Comparison of ENCODE assay signal across 8 mouse cellular contexts in the genomic region with DNA sequence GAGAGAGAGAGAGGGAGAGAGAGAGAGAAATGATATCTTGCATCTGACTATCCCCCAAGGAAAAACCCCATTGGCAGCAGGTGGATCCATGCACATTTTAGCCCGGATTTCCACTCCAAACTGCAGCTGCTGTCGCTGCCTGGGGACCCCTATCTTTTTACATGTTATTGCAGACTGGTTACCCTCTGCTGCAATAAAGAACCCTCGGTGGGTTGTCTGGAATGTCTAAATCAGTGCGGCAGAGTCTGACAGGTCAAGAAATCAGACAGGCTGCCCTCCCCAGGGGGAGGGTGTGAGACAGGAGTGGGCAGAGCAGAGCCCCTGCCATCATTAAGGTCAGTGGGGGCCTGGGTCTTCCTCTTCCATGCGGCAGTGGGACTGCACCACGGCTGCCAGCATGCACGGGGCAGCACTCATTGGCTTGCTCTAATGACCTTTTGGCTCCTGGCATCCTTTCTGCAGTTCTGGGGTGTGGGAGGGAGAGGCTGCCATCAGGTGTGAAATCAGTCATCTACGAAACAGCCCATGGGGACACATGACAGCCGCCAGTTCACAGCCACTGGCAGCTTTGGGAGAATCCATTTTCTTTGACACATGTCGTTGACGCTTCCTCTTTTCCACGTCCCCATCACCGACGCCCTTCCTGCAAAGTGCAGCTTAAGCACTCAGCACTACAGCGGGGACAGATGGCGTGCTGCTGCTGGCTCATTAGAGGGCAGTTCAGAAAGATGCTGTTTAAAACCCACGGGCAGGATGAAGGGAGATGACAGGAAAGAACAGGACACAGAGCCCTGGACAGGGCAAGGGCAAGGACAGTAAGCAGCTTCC.
DNase-seq lines count a peak whose midpoint lies in the region; TF ChIP-seq lines count a peak whose summit lies in the region.

No protein-coding gene starts in this region.

- DNase-seq in lung, postnatal 36 days = peak; percentile 15
- no peak for DNase-seq in lung, postnatal 25 days (ENCODE audit: low spot score)
- DNase-seq in heart, postnatal 4 days = peak; percentile 33
- DNase-seq in mesoderm, embryonic 11.5 days (ENCODE audit: low read depth, low spot score) = peak; percentile 61
- no peak for DNase-seq in layer of hippocampus, adult 9-11 months
- DNase-seq in urinary bladder, adult 2 months (ENCODE audit: low spot score) = no peak
- no peak for DNase-seq in kidney, adult 8-10 months
- no peak for DNase-seq in layer of hippocampus, adult 2 months (ENCODE audit: low spot score in 2 of 2)

- TF ChIP-seq CTCF in layer of hippocampus, adult 2 months (conservative IDR thresholded peaks at IDR 0.05) = no peak

- no peak overlapping the region for H3K27ac ChIP-seq in layer of hippocampus, adult 2 months

- H3K4me3 ChIP-seq in layer of hippocampus, adult 2 months = no peak overlapping the region

Comparison
In these comparisons a context has a peak if more than half of its experiments do, and no peak if none do; other contexts are left out.
1. DNase-seq: peak in lung, postnatal 36 days (single experiment), heart, postnatal 4 days (single experiment) and mesoderm, embryonic 11.5 days (single experiment); none in lung, postnatal 25 days (single experiment), layer of hippocampus, adult 9-11 months (single experiment), urinary bladder, adult 2 months (single experiment), kidney, adult 8-10 months (0 of 2) and layer of hippocampus, adult 2 months (0 of 2).